Mouse (Mus musculus): ENCODE data around the gene Ppp1r21. TPM values are rescaled to one million over a fixed set of nuclear protein-coding genes. Genes with fewer than 3 reads are reported as not detected.
A peak's percentile ranks its signal among the peaks of the same experiment; 100 is the strongest.

Ppp1r21 gene
- total and polyA plus RNA-seq, 3 experiments: 21.5 to 30.4 (median 27.7) TPM

- TF ChIP-seq USF1 (IDR thresholded peaks at IDR 0.05; ENCODE audit: low read depth, low read length): no peak
- no peak for TF ChIP-seq MEF2A (IDR thresholded peaks at IDR 0.05; ENCODE audit: borderline replicate concordance, low read depth, low read length)
- no peak for TF ChIP-seq CTCF (conservative IDR thresholded peaks at IDR 0.05 in 1 of 2, IDR thresholded peaks at IDR 0.05 in 1 of 2; ENCODE audit: low read depth in 2 of 2, low read length in 2 of 2)
- TF ChIP-seq MAFK (IDR thresholded peaks at IDR 0.05; ENCODE audit: insufficient replicate concordance, low read length): no peak
- no peak for TF ChIP-seq IRF4 (IDR thresholded peaks at IDR 0.05; ENCODE audit: low read depth, low read length)
- TF ChIP-seq E2F4 (IDR thresholded peaks at IDR 0.05; ENCODE audit: insufficient replicate concordance, low read depth, low read length): no peak
- TF ChIP-seq TBP (conservative IDR thresholded peaks at IDR 0.05; ENCODE audit: low read depth, low read length): no peak
- no peak for TF ChIP-seq RAD21 (IDR thresholded peaks at IDR 0.05; ENCODE audit: low read depth, low read length)
- TF ChIP-seq ZMIZ1 (IDR thresholded peaks at IDR 0.05; ENCODE audit: low read depth, low read length): no peak
- TF ChIP-seq BHLHE40 (IDR thresholded peaks at IDR 0.05; ENCODE audit: low read depth, low read length): no peak
- no peak for TF ChIP-seq MXI1 (IDR thresholded peaks at IDR 0.05; ENCODE audit: low read depth, low read length)
- TF ChIP-seq MYC (IDR thresholded peaks at IDR 0.05; ENCODE audit: low read depth, low read length): no peak
- no peak for TF ChIP-seq EP300 (IDR thresholded peaks at IDR 0.05; ENCODE audit: low read length)
- no peak for TF ChIP-seq CHD2 (IDR thresholded peaks at IDR 0.05; ENCODE audit: low read length)
- TF ChIP-seq NRF1 (IDR thresholded peaks at IDR 0.05; ENCODE audit: low read depth, low read length): no peak
- TF ChIP-seq POLR2A (IDR thresholded peaks at IDR 0.05; ENCODE audit: low read depth, low read length): no peak
- no peak for TF ChIP-seq MAX (IDR thresholded peaks at IDR 0.05; ENCODE audit: low read length)
- H3K9me3 ChIP-seq (replicated peaks; ENCODE audit: low read length): no peaks in the 10 kb centered on the region
- peaks cover 6 to 38% of the 10 kb centered on the region in 2 experiments for H3K4me1 ChIP-seq (ENCODE audit: control insufficient read depth in 1 of 2, insufficient read depth in 2 of 2)
- no peaks in the 10 kb centered on the region for H3K27me3 ChIP-seq (replicated peaks)
- peaks cover 3% of the 10 kb centered on the region; the same call in 1 of the 2 replicates for H3K79me2 ChIP-seq (replicated peaks; ENCODE audit: control insufficient read depth, extremely low read depth, insufficient read depth, poor library complexity, severe bottlenecking)
- H3K36me3 ChIP-seq (replicated peaks in 1 of 2; ENCODE audit: control insufficient read depth in 1 of 2, insufficient read depth in 1 of 2, low read length in 1 of 2): peaks cover 8 to 43% of the 10 kb centered on the region in 2 experiments
- no peak overlapping the region for H3K27ac ChIP-seq (ENCODE audit: insufficient read depth, low read depth)
- H3K4me3 ChIP-seq (replicated peaks in 1 of 3; ENCODE audit: low read depth in 2 of 3, low read length in 2 of 3, poor library complexity in 1 of 3): no peak overlapping the region
- no peak for DNase-seq (ENCODE audit: extremely low read depth)
- dilution Hi-C loops (cut with MboI; ENCODE audit: extremely low pct_ligation_motif_present, extremely low pct_unique_long_range_greater_than_20kb, low sequenced_read_pairs): no loop called here
- H3K9ac ChIP-seq (ENCODE audit: insufficient read depth, low read depth): no peak overlapping the region
- no peak overlapping the region for H3K4me2 ChIP-seq (ENCODE audit: insufficient read depth, low read depth, poor library complexity, severe bottlenecking)
- in situ Hi-C loops (cut with MboI; ENCODE audit: low pct_ligation_motif_present, low pct_unique_long_range_greater_than_20kb, low sequenced_read_pairs): no loop called here
These were observed 48.3 kb upstream of the Ppp1r21 start for GRCm38 (mm10) chr17:88481587-88481986.

- in situ Hi-C loops (cut with MboI; ENCODE audit: low pct_ligation_motif_present, low pct_unique_long_range_greater_than_20kb, low sequenced_read_pairs) (no loop called here), dilution Hi-C loops (cut with MboI; ENCODE audit: extremely low pct_ligation_motif_present, extremely low pct_unique_long_range_greater_than_20kb, low sequenced_read_pairs) (no loop called here)
- Histone ChIP-seq H3K9ac (ENCODE audit: insufficient read depth, low read depth) (no peak overlapping the region), H3K4me1 (ENCODE audit: control insufficient read depth in 1 of 2, insufficient read depth in 2 of 2) (peaks cover 4 to 21% of the 10 kb centered on the region in 2 experiments), H3K79me2 (replicated peaks; ENCODE audit: control insufficient read depth, extremely low read depth, insufficient read depth, poor library complexity, severe bottlenecking) (peaks cover 3% of the 10 kb centered on the region; the same call in 1 of the 2 replicates), H3K36me3 (replicated peaks in 1 of 2; ENCODE audit: control insufficient read depth in 1 of 2, insufficient read depth in 1 of 2, low read length in 1 of 2) (peaks cover 17 to 46% of the 10 kb centered on the region in 2 experiments), H3K9me3 (replicated peaks; ENCODE audit: low read length) (no peaks in the 10 kb centered on the region), H3K27ac (ENCODE audit: insufficient read depth, low read depth) (no peak overlapping the region), H3K4me2 (ENCODE audit: insufficient read depth, low read depth, poor library complexity, severe bottlenecking) (peak overlapping the region; percentile 84), H3K27me3 (replicated peaks) (no peaks in the 10 kb centered on the region), H3K4me3 (replicated peaks in 1 of 3; ENCODE audit: low read depth in 2 of 3, low read length in 2 of 3, poor library complexity in 1 of 3) (no peak overlapping the region)
- DNase-seq (ENCODE audit: extremely low read depth): peak; percentile 51
- peak; percentile 91 for TF ChIP-seq IRF4 (IDR thresholded peaks at IDR 0.05; ENCODE audit: low read depth, low read length)
- TF ChIP-seq E2F4 (IDR thresholded peaks at IDR 0.05; ENCODE audit: insufficient replicate concordance, low read depth, low read length): no peak
- peak; percentile 35; the same call in 1 of the 2 replicates for TF ChIP-seq SIN3A (IDR thresholded peaks at IDR 0.05; ENCODE audit: low read length)
- TF ChIP-seq USF1 (IDR thresholded peaks at IDR 0.05; ENCODE audit: low read depth, low read length): no peak
- TF ChIP-seq RAD21 (IDR thresholded peaks at IDR 0.05; ENCODE audit: low read depth, low read length): no peak
- 0 out of 2 replicates have a peak, but pooled peaks have one; percentile 64 for TF ChIP-seq CHD1 (IDR thresholded peaks at IDR 0.05; ENCODE audit: low read depth, low read length)
- TF ChIP-seq ZC3H11A (IDR thresholded peaks at IDR 0.05; ENCODE audit: low read depth, low read length): no peak
- no peak for TF ChIP-seq GABPA (IDR thresholded peaks at IDR 0.05; ENCODE audit: insufficient replicate concordance, low read depth, low read length)
- TF ChIP-seq BHLHE40 (IDR thresholded peaks at IDR 0.05; ENCODE audit: low read depth, low read length): peak; percentile 42; the same call in 1 of the 2 replicates
- TF ChIP-seq UBTF (IDR thresholded peaks at IDR 0.05; ENCODE audit: low read depth, low read length): no peak
- TF ChIP-seq JUN (IDR thresholded peaks at IDR 0.05; ENCODE audit: insufficient read depth, low read depth, low read length): peak; percentile 60; the same call in 1 of the 2 replicates
- TF ChIP-seq PAX5 (IDR thresholded peaks at IDR 0.05; ENCODE audit: low read length): no peak
- TF ChIP-seq TCF12 (IDR thresholded peaks at IDR 0.05; ENCODE audit: low read depth, low read length): 0 out of 2 replicates have a peak, but pooled peaks have one; percentile 35
- peak; percentile 85 for TF ChIP-seq MAZ (IDR thresholded peaks at IDR 0.05; ENCODE audit: low read depth, low read length)
- TF ChIP-seq JUND (conservative IDR thresholded peaks at IDR 0.05; ENCODE audit: low read depth, low read length): peak; percentile 41; the same call in 1 of the 2 replicates
- TF ChIP-seq ETS1 (conservative IDR thresholded peaks at IDR 0.05; ENCODE audit: low read depth, low read length): peak; percentile 68
- TF ChIP-seq NELFE (IDR thresholded peaks at IDR 0.05; ENCODE audit: low read depth, low read length): no peak
- peak; percentile 86 for TF ChIP-seq MEF2A (IDR thresholded peaks at IDR 0.05; ENCODE audit: borderline replicate concordance, low read depth, low read length)
- no peak for TF ChIP-seq MXI1 (IDR thresholded peaks at IDR 0.05; ENCODE audit: low read depth, low read length)
- TF ChIP-seq ZNF384 (IDR thresholded peaks at IDR 0.05; ENCODE audit: low read depth, low read length): no peak
- TF ChIP-seq RCOR1 (conservative IDR thresholded peaks at IDR 0.05; ENCODE audit: low read depth, low read length): peak; percentile 75; the same call in 1 of the 2 replicates
- peak; percentile 68; the same call in 1 of the 2 replicates for TF ChIP-seq MAFK (IDR thresholded peaks at IDR 0.05; ENCODE audit: insufficient replicate concordance, low read length)
These were observed 45.4 kb upstream of the Ppp1r21 start for GRCm38 (mm10) chr17:88484539-88484938.

Data from CH12.LX (cell line).